Mouse (Mus musculus) liver, adult 10 weeks (tissue): ENCODE measurements around the gene Klk1b26. TPM values are rescaled to one million over a fixed set of nuclear protein-coding genes. Genes with fewer than 3 reads are reported as not detected.

Experiments
- polyA plus RNA-seq: library from polyadenylated mRNA; stranded (reverse); fragments of 350-450 nt; fragmentation: Illumina TruSeq; extraction: RNeasy Lipid Tissue Mini Kit (QIAGEN cat#74804); gene quantifications from one replicate; pipeline ENCODE4 v1.2.3, GENCODE M21; 2014; ENCODE audit warnings: low read depth, low replicate concordance

Gene Klk1b26
- not detected for polyA plus RNA-seq

GRCm38 (mm10) chr7:44011868-44012267 is at the start of gene Klk1b26:
TSS of gene Klk1b26 (plus strand) at chr7:44012168.

GRCm38 (mm10) chr7:43966451-43966850 is 45.5 kb upstream of the Klk1b26 start, which contains the start of gene Klk1b1:
TSS of gene Klk1b1 (plus strand) at chr7:43966751.

GRCm38 (mm10) chr7:43975761-43976160 is 36.2 kb upstream of the Klk1b26 start, which contains the start of gene Klk1b9:
TSS of gene Klk1b9 (plus strand) at chr7:43976061.

GRCm38 (mm10) chr7:43995577-43995976 is 16.4 kb upstream of the Klk1b26 start, which contains the start of gene Klk1b11:
TSS of gene Klk1b11 (plus strand) at chr7:43995877.

GRCm38 (mm10) chr7:44051990-44052389 is 40.0 kb downstream of the Klk1b26 start, which contains the start of gene Klk1b27:
TSS of gene Klk1b27 (plus strand) at chr7:44052290.

Other genes starting within 250 kb of the Klk1b26 start
- gene Klk12, start 243.3 kb upstream of the Klk1b26 start, polyA plus RNA-seq, result not detected
- not detected for gene Klk11, start 237.6 kb upstream of the Klk1b26 start, polyA plus RNA-seq
- gene Klk10, start 231.1 kb upstream of the Klk1b26 start, polyA plus RNA-seq, result not detected
- not detected for gene Klk9, start 220.3 kb upstream of the Klk1b26 start, polyA plus RNA-seq
- not detected for gene Klk8, start 214.6 kb upstream of the Klk1b26 start, polyA plus RNA-seq
- not detected for gene Klk7, start 200.9 kb upstream of the Klk1b26 start, polyA plus RNA-seq
- gene Klk6, start 187.7 kb upstream of the Klk1b26 start, polyA plus RNA-seq, result not detected
- gene Klk5, start 170.2 kb upstream of the Klk1b26 start, polyA plus RNA-seq, result not detected
- not detected for gene Klk4, start 131.0 kb upstream of the Klk1b26 start, polyA plus RNA-seq
- gene Klk15, start 78.4 kb upstream of the Klk1b26 start, polyA plus RNA-seq, result not detected
- not detected for gene Klk1b8, start 61.5 kb upstream of the Klk1b26 start, polyA plus RNA-seq
- not detected for gene Klk1b1, start 45.4 kb upstream of the Klk1b26 start, polyA plus RNA-seq
- not detected for gene Klk1b9, start 36.1 kb upstream of the Klk1b26 start, polyA plus RNA-seq
- not detected for gene Klk1b11, start 16.3 kb upstream of the Klk1b26 start, polyA plus RNA-seq
- not detected for gene Klk1b27, start 40.1 kb downstream of the Klk1b26 start, polyA plus RNA-seq
- not detected for gene Klk1b21, start 90.2 kb downstream of the Klk1b26 start, polyA plus RNA-seq
- gene Klk1b22, start 100.5 kb downstream of the Klk1b26 start, polyA plus RNA-seq, result not detected
- gene Klk1b16, start 124.6 kb downstream of the Klk1b26 start, polyA plus RNA-seq, result not detected
- not detected for gene Klk1b24, start 176.1 kb downstream of the Klk1b26 start, polyA plus RNA-seq
- gene Klk1b3, start 186.0 kb downstream of the Klk1b26 start, polyA plus RNA-seq, result not detected
- gene Klk1b4, start 195.3 kb downstream of the Klk1b26 start, polyA plus RNA-seq, result 0.69 TPM
- not detected for gene Klk1b5, start 203.8 kb downstream of the Klk1b26 start, polyA plus RNA-seq
- gene Klk1, start 213.2 kb downstream of the Klk1b26 start, polyA plus RNA-seq, result not detected
- gene Gm36864, start 224.0 kb downstream of the Klk1b26 start, polyA plus RNA-seq, result not detected
- not detected for gene 1700028J19Rik, start 234.5 kb downstream of the Klk1b26 start, polyA plus RNA-seq
- gene 2410002F23Rik, start 234.6 kb downstream of the Klk1b26 start, polyA plus RNA-seq, result 6.4 TPM
- not detected for gene Acp4, start 245.2 kb downstream of the Klk1b26 start, polyA plus RNA-seq
- gene Gm15517, start 249.3 kb downstream of the Klk1b26 start, polyA plus RNA-seq, result not detected